Mouse (Mus musculus): Measurements from ENCODE around the gene Cdc42ep5.

GRCm38 (mm10) chr7:4111766-4112165 lies 52.9 kb downstream of the Cdc42ep5 start:
- TF ChIP-seq CHD2 (IDR thresholded peaks at IDR 0.05; ENCODE audit: low read depth, low read length) (no peak), ZNF384 (IDR thresholded peaks at IDR 0.05; ENCODE audit: low read depth, low read length) (no peak), MAFK (IDR thresholded peaks at IDR 0.05; ENCODE audit: insufficient read depth, low read depth, low read length) (no peak), ZC3H11A (IDR thresholded peaks at IDR 0.05; ENCODE audit: borderline replicate concordance, low read depth, low read length) (no peak), HCFC1 (IDR thresholded peaks at IDR 0.05; ENCODE audit: borderline replicate concordance, insufficient read depth, low read length) (no peak)

Data from ES-E14 (cell line).